Comparison of ENCODE assay signal across 8 mouse cellular contexts in genomic region chr13:37825646-37826280, GRCm38 (mm10). TPM values are rescaled to one million over a fixed set of nuclear protein-coding genes. Genes with fewer than 3 reads are reported as not detected.
DNase-seq lines count a peak whose midpoint lies in the region; ATAC-seq and TF ChIP-seq lines count a peak whose summit lies in the region.

No protein-coding gene starts in this region.

- H3K27me3 ChIP-seq in liver, adult 2 months (ENCODE audit: control insufficient read depth, insufficient read depth, low read length) = no peaks in the 10 kb centered on the region
- peaks cover 31% of the 10 kb centered on the region for H3K27me3 ChIP-seq in midbrain, embryonic 16.5 days (ENCODE audit: control insufficient read depth, insufficient read depth, low read depth, low read length)

- peak overlapping the region; percentile 91 for H3K9ac ChIP-seq in liver, adult 2 months (ENCODE audit: low read depth, low read length)
- H3K9ac ChIP-seq in midbrain, embryonic 16.5 days (ENCODE audit: low read depth, low read length) = peak overlapping the region; percentile 56

- H3K9me3 ChIP-seq in midbrain, embryonic 16.5 days (replicated peaks; ENCODE audit: control insufficient read depth, low read length, poor library complexity, severe bottlenecking) = no peaks in the 10 kb centered on the region

- no peaks in the 10 kb centered on the region for H3K36me3 ChIP-seq in liver, adult 2 months (ENCODE audit: control insufficient read depth, insufficient read depth, low read length)
- H3K36me3 ChIP-seq in midbrain, embryonic 16.5 days (ENCODE audit: control insufficient read depth, insufficient read depth, low read length) = no peaks in the 10 kb centered on the region

- peak overlapping the region; percentile 97 for H3K4me2 ChIP-seq in midbrain, embryonic 16.5 days (ENCODE audit: low read length)

- no peak for TF ChIP-seq CTCF in cortical plate, adult 2 months (IDR thresholded peaks at IDR 0.05; ENCODE audit: extremely low read depth, insufficient read depth, low read length)
- no peak for TF ChIP-seq CTCF in liver, adult 2 months (IDR thresholded peaks at IDR 0.05; ENCODE audit: low read depth, low read length)

- DNase-seq in cerebellum, adult 9-11 months = peak; percentile 15
- no peak for DNase-seq in cerebellum, postnatal 36 days
- DNase-seq in gastrocnemius, postnatal 14 days = peak; percentile 64
- peak; percentile 64 for DNase-seq in liver, adult 2 months (ENCODE audit: extremely low read depth, low read depth, low spot score)
- peak; percentile 35 to 50 for DNase-seq in spleen, postnatal 14 days (ENCODE audit: low spot score in 2 of 2)

- 0 out of 2 replicates have a peak overlapping the region, but pooled peaks have one; percentile 54 for H3K27ac ChIP-seq in cortical plate, adult 2 months (ENCODE audit: insufficient read depth, low read length)
- H3K27ac ChIP-seq in liver, adult 2 months (replicated peaks; ENCODE audit: insufficient read depth, low read depth, low read length) = peak overlapping the region; percentile 94
- 0 out of 2 replicates have a peak overlapping the region, but pooled peaks have one; percentile 17 for H3K27ac ChIP-seq in midbrain, embryonic 16.5 days (ENCODE audit: low read length)

- peak overlapping the region; percentile 91 for H3K4me3 ChIP-seq in cortical plate, adult 2 months (ENCODE audit: insufficient read depth, low read length)
- peak overlapping the region; percentile 95 for H3K4me3 ChIP-seq in liver, adult 2 months (ENCODE audit: insufficient read depth, low read depth, low read length)
- peak overlapping the region; percentile 49 for H3K4me3 ChIP-seq in midbrain, embryonic 16.5 days (ENCODE audit: low read depth, low read length)

- H3K4me1 ChIP-seq in cortical plate, adult 2 months (ENCODE audit: control insufficient read depth, insufficient read depth, low read length) = no peaks in the 10 kb centered on the region
- H3K4me1 ChIP-seq in liver, adult 2 months (ENCODE audit: control insufficient read depth, insufficient read depth, low read length) = peaks cover 3% of the 10 kb centered on the region
- H3K4me1 ChIP-seq in midbrain, embryonic 16.5 days (ENCODE audit: control insufficient read depth, insufficient read depth, low read length) = peaks cover 27% of the 10 kb centered on the region

- H3K79me2 ChIP-seq in liver, adult 2 months (ENCODE audit: control insufficient read depth, insufficient read depth, low read length) = peaks cover 19% of the 10 kb centered on the region; the same call in 1 of the 2 replicates

- peak; percentile 65 for ATAC-seq in inflammation-experienced regulatory T-cells, adult 6 months
- peak; percentile 73 for ATAC-seq in midbrain, embryonic 16.5 days

- WGBS in liver, adult 2 months = 1% methylated on average over 43 of the region's 43 CpGs
- under 1% methylated on average over 43 of the region's 43 CpGs for WGBS in midbrain, embryonic 16.5 days

- no peak for TF ChIP-seq POLR2A in cortical plate, adult 2 months (IDR thresholded peaks at IDR 0.05; ENCODE audit: extremely low read depth, insufficient read depth, low read length)
- TF ChIP-seq POLR2A in liver, adult 2 months (IDR thresholded peaks at IDR 0.05; ENCODE audit: extremely low read depth, insufficient read depth, low read length) = 0 out of 2 replicates have a peak, but pooled peaks have one; percentile 32

- intact Hi-C loops in gastrocnemius, postnatal 14 days (cut with DNase I; ENCODE audit: low total_unique reads) = no loop called here

RNA-seq across cellular contexts. Expression of gene Rreb1, which starts 47.6 kb away (rescaled TPM):
- polyA plus RNA-seq in cortical plate, adult 2 months (2012; rRNA removed) = 32.0 and 32.9 TPM in 2 replicates
- 10 to 100 TPM; 26.2 to 32.9 TPM for total RNA-seq in gastrocnemius, postnatal 14 days (2021)
- polyA plus RNA-seq in inflammation-experienced regulatory T-cells, adult 6 months (2017; shearing (Covaris generic)) = 1 to 10 TPM in 2 of 3 experiments, under 1 TPM in 1; 0.91 to 6.8 (median 5.0) TPM
- total RNA-seq in liver, adult 2 months (2014; rRNA removed) = 9.0 and 11.7 TPM in 2 replicates
- polyA plus RNA-seq in liver, adult 2 months (2012; rRNA removed) = 12.4 and 13.6 TPM in 2 replicates
- 2.6 and 3.0 TPM in 2 replicates for polyA plus RNA-seq in midbrain, embryonic 16.5 days (2015; fragmentation: Nextera tagmentation; extraction: Ambion mirVana)

Comparison
In these comparisons a context has a peak if more than half of its experiments do, and no peak if none do; other contexts are left out.
1. DNase-seq: peak in cerebellum, adult 9-11 months (single experiment), gastrocnemius, postnatal 14 days (single experiment), liver, adult 2 months (single experiment) and spleen, postnatal 14 days (2 of 2); none in cerebellum, postnatal 36 days (0 of 2).
2. H3K27ac ChIP-seq: peak in every context shown above with its lines; median percentile 94 in liver, adult 2 months; 54 in cortical plate, adult 2 months; 17 in midbrain, embryonic 16.5 days.
3. Peak in every context shown above with its lines, with median percentiles within 50 percentile points of each other: H3K4me3 ChIP-seq.